1 mouse cellular context compared by ENCODE assay signal in the genomic region with DNA sequence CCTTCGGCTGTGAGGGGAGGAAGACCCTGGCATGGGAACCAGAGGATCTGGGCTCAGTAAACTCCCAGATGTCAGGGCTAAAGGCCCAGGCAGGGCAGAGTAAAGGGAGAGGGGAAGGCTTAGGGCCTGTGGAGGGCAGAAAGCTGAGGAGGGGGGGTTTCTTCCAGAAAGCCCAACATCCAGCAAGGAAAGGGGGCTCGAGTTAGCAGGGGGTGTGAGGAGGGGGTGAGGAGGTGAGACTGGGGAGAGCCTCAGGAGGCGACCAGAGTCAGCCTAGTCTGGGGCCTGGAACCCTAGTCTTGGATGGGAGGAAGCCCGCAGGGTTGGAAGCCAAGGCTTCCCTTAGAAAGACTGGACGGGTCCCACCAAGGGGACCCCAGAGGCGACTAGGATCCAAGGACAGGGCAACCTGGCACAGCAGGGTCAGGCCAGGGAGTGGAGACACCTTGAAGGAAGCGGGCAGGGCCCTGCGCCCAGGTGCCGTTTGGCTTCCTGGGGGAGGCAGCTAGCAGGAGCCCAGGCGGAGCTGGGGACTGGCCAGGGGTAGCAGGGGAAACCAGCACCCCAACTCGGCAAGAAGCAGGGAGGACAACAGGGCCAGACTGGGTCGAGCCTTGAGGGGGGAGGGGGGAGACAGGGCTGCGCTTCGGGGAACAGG.
TF ChIP-seq lines count a peak whose summit lies in the region.

No protein-coding gene starts in this region.

TF ChIP-seq in MEL, 35 proteins besides CTCF, POLR2A, EP300 and RAD21:
- no peak for TF ChIP-seq TCF12 (IDR thresholded peaks at IDR 0.05; ENCODE audit: low read depth, low read length)
- no peak for TF ChIP-seq UBTF (IDR thresholded peaks at IDR 0.05; ENCODE audit: borderline replicate concordance, insufficient read depth, low read depth, low read length)
- TF ChIP-seq USF2 (IDR thresholded peaks at IDR 0.05; ENCODE audit: borderline replicate concordance in 1 of 2, insufficient read depth in 1 of 2, low read depth in 1 of 2, low read length in 2 of 2): no peak
- no peak for TF ChIP-seq MYB (IDR thresholded peaks at IDR 0.05; ENCODE audit: low read depth, low read length)
- no peak for TF ChIP-seq CHD1 (IDR thresholded peaks at IDR 0.05; ENCODE audit: low read depth, low read length)
- no peak for TF ChIP-seq GATA1 (IDR thresholded peaks at IDR 0.05; ENCODE audit: low read depth, low read length)
- TF ChIP-seq MYC (IDR thresholded peaks at IDR 0.05; ENCODE audit: low read depth, low read length): no peak
- no peak for TF ChIP-seq TBP (IDR thresholded peaks at IDR 0.05; ENCODE audit: low read depth, low read length)
- TF ChIP-seq ZC3H11A (IDR thresholded peaks at IDR 0.05; ENCODE audit: low read depth, low read length): no peak
- no peak for TF ChIP-seq KAT2A (conservative IDR thresholded peaks at IDR 0.05; ENCODE audit: low read depth, low read length)
- TF ChIP-seq ELF1 (IDR thresholded peaks at IDR 0.05; ENCODE audit: low read depth, low read length): no peak
- TF ChIP-seq ZKSCAN1 (IDR thresholded peaks at IDR 0.05; ENCODE audit: low read depth, low read length): no peak
- no peak for TF ChIP-seq MAFK (IDR thresholded peaks at IDR 0.05; ENCODE audit: borderline replicate concordance, low read depth, low read length)
- TF ChIP-seq NRF1 (IDR thresholded peaks at IDR 0.05; ENCODE audit: insufficient read depth, low read depth, low read length, poor library complexity, severe bottlenecking): no peak
- no peak for TF ChIP-seq ZMIZ1 (IDR thresholded peaks at IDR 0.05; ENCODE audit: low read depth, low read length)
- no peak for TF ChIP-seq MEF2A (IDR thresholded peaks at IDR 0.05; ENCODE audit: extremely low read depth, insufficient replicate concordance, low read depth, low read length, poor library complexity, severe bottlenecking)
TF ChIP-seq in MEL: peak in this region for 0.
